Mouse (Mus musculus): ENCODE data around the gene Slc9a9. TPM values are rescaled to one million over a fixed set of nuclear protein-coding genes. Genes with fewer than 3 reads are reported as not detected.

The Slc9a9 gene
- polyA plus RNA-seq, 1 experiment from 2014 or later = 4.9 TPM

- WGBS = 75% methylated on average over 3 of the region's 3 CpGs
- Histone ChIP-seq H3K4me3 (no peak overlapping the region), H3K9ac (no peak overlapping the region), H3K4me1 (peaks cover 7% of the 10 kb centered on the region; the same call in 1 of the 2 replicates), H3K9me3 (replicated peaks) (no peaks in the 10 kb centered on the region; the same call in 1 of the 2 replicates), H3K27ac (no peak overlapping the region), H3K4me2 (replicated peaks) (no peak overlapping the region), H3K36me3 (no peaks in the 10 kb centered on the region), H3K27me3 (no peaks in the 10 kb centered on the region)
- ATAC-seq (ENCODE audit: low FRiP score) = no peak
Measured at GRCm38 (mm10) chr9:94659401-94660152, 10.1 kb upstream of the Slc9a9 start.

GRCm38 (mm10) chr9:94661768-94662167 is 7.9 kb upstream of the Slc9a9 start:
- Histone ChIP-seq H3K27ac (no peak overlapping the region), H3K9me3 (replicated peaks) (no peaks in the 10 kb centered on the region), H3K9ac (no peak overlapping the region), H3K27me3 (no peaks in the 10 kb centered on the region; the same call in 1 of the 2 replicates), H3K4me2 (replicated peaks) (no peak overlapping the region), H3K36me3 (no peaks in the 10 kb centered on the region), H3K4me3 (no peak overlapping the region), H3K4me1 (peaks cover 7% of the 10 kb centered on the region; the same call in 1 of the 2 replicates)
- ATAC-seq (ENCODE audit: low FRiP score) = no peak
- WGBS = 6% methylated on average over 2 of the region's 2 CpGs

- WGBS = 85% methylated on average over 4 of the region's 4 CpGs
- H3K9ac ChIP-seq = no peak overlapping the region
- no peak overlapping the region for H3K4me3 ChIP-seq
- ATAC-seq (ENCODE audit: low FRiP score) = no peak
- H3K27ac ChIP-seq = no peak overlapping the region
- H3K4me2 ChIP-seq (replicated peaks) = no peak overlapping the region
- no peaks in the 10 kb centered on the region for H3K36me3 ChIP-seq
- H3K4me1 ChIP-seq = peaks cover 12% of the 10 kb centered on the region
- no peaks in the 10 kb centered on the region for H3K9me3 ChIP-seq (replicated peaks)
- H3K27me3 ChIP-seq = no peaks in the 10 kb centered on the region; the same call in 1 of the 2 replicates
Measured at GRCm38 (mm10) chr9:94665248-94665647, 4.5 kb upstream of the Slc9a9 start.

- H3K4me3 ChIP-seq = no peak overlapping the region
- WGBS = 45% methylated on average over 7 of the region's 7 CpGs
Measured at GRCm38 (mm10) chr9:94668589-94668988, 1.1 kb upstream of the Slc9a9 start.

GRCm38 (mm10) chr9:94670704-94671103 is 995 bp downstream of the Slc9a9 start:
- Histone ChIP-seq H3K4me1 (peaks cover 8% of the 10 kb centered on the region), H3K27ac (no peak overlapping the region), H3K36me3 (no peaks in the 10 kb centered on the region), H3K9me3 (replicated peaks) (no peaks in the 10 kb centered on the region), H3K9ac (peak overlapping the region; percentile 42; the same call in 1 of the 2 replicates), H3K4me2 (replicated peaks) (peak overlapping the region; percentile 66), H3K4me3 (peak overlapping the region; percentile 48; the same call in 1 of the 2 replicates), H3K27me3 (no peaks in the 10 kb centered on the region; the same call in 1 of the 2 replicates)
- no peak for ATAC-seq (ENCODE audit: low FRiP score)

More at GRCm38 (mm10) chr9:94668589-94668988, 1.1 kb upstream of the Slc9a9 start:
- no peak overlapping the region for H3K4me2 ChIP-seq (replicated peaks)
- peaks cover 8% of the 10 kb centered on the region for H3K4me1 ChIP-seq
- no peak overlapping the region for H3K9ac ChIP-seq
- ATAC-seq (ENCODE audit: low FRiP score) = no peak
- H3K36me3 ChIP-seq = no peaks in the 10 kb centered on the region
- no peak overlapping the region for H3K27ac ChIP-seq
- H3K27me3 ChIP-seq = no peaks in the 10 kb centered on the region; the same call in 1 of the 2 replicates
- no peaks in the 10 kb centered on the region for H3K9me3 ChIP-seq (replicated peaks)

- Histone ChIP-seq H3K27me3 (no peaks in the 10 kb centered on the region), H3K27ac (no peak overlapping the region), H3K9me3 (replicated peaks) (no peaks in the 10 kb centered on the region), H3K36me3 (no peaks in the 10 kb centered on the region), H3K4me3 (no peak overlapping the region), H3K4me1 (peaks cover 4% of the 10 kb centered on the region; the same call in 1 of the 2 replicates), H3K9ac (no peak overlapping the region), H3K4me2 (replicated peaks) (no peak overlapping the region)
- WGBS = 84% methylated on average over 1 of the region's 1 CpGs
- no peak for ATAC-seq (ENCODE audit: low FRiP score)
Measured at GRCm38 (mm10) chr9:94674704-94675103, 5.0 kb downstream of the Slc9a9 start.

GRCm38 (mm10) chr9:94678021-94678655 is 8.4 kb downstream of the Slc9a9 start:
- H3K4me3 ChIP-seq = no peak overlapping the region
- no peak overlapping the region for H3K27ac ChIP-seq
- no peak overlapping the region for H3K9ac ChIP-seq
- ATAC-seq (ENCODE audit: low FRiP score) = no peak
- H3K27me3 ChIP-seq = no peaks in the 10 kb centered on the region
- no peaks in the 10 kb centered on the region for H3K4me1 ChIP-seq
- 77% methylated on average over 3 of the region's 3 CpGs for WGBS
- no peaks in the 10 kb centered on the region for H3K9me3 ChIP-seq (replicated peaks)
- H3K4me2 ChIP-seq (replicated peaks) = no peak overlapping the region
- no peaks in the 10 kb centered on the region for H3K36me3 ChIP-seq

GRCm38 (mm10) chr9:94680468-94681094 is 10.9 kb downstream of the Slc9a9 start:
- no peak overlapping the region for H3K4me2 ChIP-seq (replicated peaks)
- H3K4me3 ChIP-seq = no peak overlapping the region
- no peaks in the 10 kb centered on the region for H3K4me1 ChIP-seq
- no peak for ATAC-seq (ENCODE audit: low FRiP score)
- H3K27ac ChIP-seq = no peak overlapping the region
- 85% methylated on average over 18 of the region's 18 CpGs for WGBS
- H3K9ac ChIP-seq = no peak overlapping the region
- no peaks in the 10 kb centered on the region for H3K27me3 ChIP-seq
- no peaks in the 10 kb centered on the region for H3K9me3 ChIP-seq (replicated peaks)
- no peaks in the 10 kb centered on the region for H3K36me3 ChIP-seq

GRCm38 (mm10) chr9:94681095-94681487 is 11.4 kb downstream of the Slc9a9 start:
- Histone ChIP-seq H3K4me3 (no peak overlapping the region), H3K27ac (no peak overlapping the region), H3K36me3 (no peaks in the 10 kb centered on the region), H3K4me1 (no peaks in the 10 kb centered on the region), H3K4me2 (replicated peaks) (no peak overlapping the region), H3K9me3 (replicated peaks) (no peaks in the 10 kb centered on the region), H3K9ac (no peak overlapping the region), H3K27me3 (no peaks in the 10 kb centered on the region)
- 87% methylated on average over 8 of the region's 8 CpGs for WGBS
- no peak for ATAC-seq (ENCODE audit: low FRiP score)

- Histone ChIP-seq H3K27me3 (no peaks in the 10 kb centered on the region), H3K4me1 (no peaks in the 10 kb centered on the region), H3K9me3 (replicated peaks) (no peaks in the 10 kb centered on the region), H3K4me3 (no peak overlapping the region), H3K27ac (no peak overlapping the region), H3K9ac (no peak overlapping the region), H3K36me3 (no peaks in the 10 kb centered on the region), H3K4me2 (replicated peaks) (no peak overlapping the region)
- 86% methylated on average over 2 of the region's 2 CpGs for WGBS
- ATAC-seq (ENCODE audit: low FRiP score) = no peak
Measured at GRCm38 (mm10) chr9:94682260-94682659, 12.6 kb downstream of the Slc9a9 start.

GRCm38 (mm10) chr9:94685640-94686039 is 15.9 kb downstream of the Slc9a9 start:
- no peak for ATAC-seq (ENCODE audit: low FRiP score)
- Histone ChIP-seq H3K27me3 (no peaks in the 10 kb centered on the region), H3K4me1 (no peaks in the 10 kb centered on the region), H3K36me3 (no peaks in the 10 kb centered on the region), H3K9me3 (replicated peaks) (no peaks in the 10 kb centered on the region), H3K4me3 (no peak overlapping the region), H3K27ac (no peak overlapping the region), H3K9ac (no peak overlapping the region), H3K4me2 (replicated peaks) (no peak overlapping the region)
- 91% methylated on average over 1 of the region's 1 CpGs for WGBS

- Histone ChIP-seq H3K27me3 (no peaks in the 10 kb centered on the region), H3K9ac (no peak overlapping the region)
- 85% methylated on average over 2 of the region's 2 CpGs for WGBS
Measured at GRCm38 (mm10) chr9:94686380-94686779, 16.7 kb downstream of the Slc9a9 start.

More at GRCm38 (mm10) chr9:94686380-94686779, 16.7 kb downstream of the Slc9a9 start:
- no peak overlapping the region for H3K4me3 ChIP-seq
- H3K27ac ChIP-seq = no peak overlapping the region
- H3K36me3 ChIP-seq = no peaks in the 10 kb centered on the region
- H3K4me1 ChIP-seq = no peaks in the 10 kb centered on the region
- ATAC-seq (ENCODE audit: low FRiP score) = no peak
- H3K4me2 ChIP-seq (replicated peaks) = no peak overlapping the region
- H3K9me3 ChIP-seq (replicated peaks) = no peaks in the 10 kb centered on the region
